Mouse (Mus musculus): ENCODE data around the gene Rdx.

DNA sequence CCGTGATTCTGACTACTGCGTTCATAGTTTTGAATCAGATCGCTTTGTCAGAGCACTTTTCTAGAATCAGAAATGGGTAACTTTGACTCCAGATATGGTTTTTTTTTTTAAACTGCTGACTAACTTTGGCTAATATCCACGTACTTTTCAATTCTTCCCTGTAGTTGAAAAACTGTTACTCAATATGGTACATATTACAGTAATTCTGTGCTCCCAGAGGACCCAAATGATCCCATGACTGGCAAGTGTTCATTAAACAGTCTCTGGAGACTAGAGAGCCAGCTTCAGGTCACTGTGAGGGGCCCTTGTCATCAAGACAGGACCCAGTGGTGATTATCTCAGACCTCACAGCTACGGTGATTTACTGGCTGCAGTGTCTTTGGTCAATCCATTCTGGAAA, 45.3 kb downstream of the Rdx start:
- TF ChIP-seq TBP (IDR thresholded peaks at IDR 0.05; ENCODE audit: low read depth, low read length) (no peak), CTCF (IDR thresholded peaks at IDR 0.05 in 2 of 3, conservative IDR thresholded peaks at IDR 0.05 in 1 of 3; ENCODE audit: control insufficient read depth in 1 of 3, insufficient read depth in 1 of 3, low read depth in 2 of 3, low read length in 3 of 3, poor library complexity in 1 of 3, severe bottlenecking in 1 of 3) (no peak), EP300 (IDR thresholded peaks at IDR 0.05; ENCODE audit: low read depth in 1 of 2, low read length in 2 of 2) (no peak), SIN3A (IDR thresholded peaks at IDR 0.05; ENCODE audit: low read length) (no peak), HCFC1 (IDR thresholded peaks at IDR 0.05; ENCODE audit: low read depth, low read length) (no peak), GABPA (IDR thresholded peaks at IDR 0.05; ENCODE audit: low read depth, low read length) (no peak), USF1 (IDR thresholded peaks at IDR 0.05; ENCODE audit: low read depth, low read length) (no peak), MEF2A (IDR thresholded peaks at IDR 0.05; ENCODE audit: extremely low read depth, insufficient replicate concordance, low read depth, low read length, poor library complexity, severe bottlenecking) (no peak), NRF1 (IDR thresholded peaks at IDR 0.05; ENCODE audit: insufficient read depth, low read depth, low read length, poor library complexity, severe bottlenecking) (no peak)

All from MEL (cell line).